Mouse (Mus musculus) forebrain, embryonic 10.5 days (tissue): ENCODE results near the gene Synrg. TPM values are rescaled to one million over a fixed set of nuclear protein-coding genes. Genes with fewer than 3 reads are reported as not detected.

Source experiments
- DNase-seq: peaks from one replicate; pipeline ENCODE4 v3.0.0-alpha.2; 2017; ENCODE audit warnings: low spot score; ENCODE audit errors: extremely low spot score
- H3K27ac ChIP-seq: fragments of 300-500 bp; sonication (generic); 2 replicates; pipeline ENCODE4 v1.5.1; 2016; ENCODE audit warnings: mild to moderate bottlenecking
- H3K27me3 ChIP-seq: fragments of 300-500 bp; sonication (generic); 2 replicates; pipeline ENCODE4 v1.6.1; 2016; ENCODE audit warnings: mild to moderate bottlenecking; ENCODE audit not compliant: poor library complexity, severe bottlenecking
- H3K36me3 ChIP-seq: fragments of 300-500 bp; sonication (generic); replicated peaks from 2 replicates; pipeline ENCODE4 v1.6.1; 2016; ENCODE audit warnings: mild to moderate bottlenecking, moderate library complexity
- H3K4me1 ChIP-seq: fragments of 300-500 bp; sonication (generic); 2 replicates; pipeline ENCODE4 v1.6.1; 2016
- H3K4me3 ChIP-seq: fragments of 300-500 bp; sonication (generic); 2 replicates; pipeline ENCODE4 v1.5.1; 2016; ENCODE audit warnings: mild to moderate bottlenecking, moderate library complexity
- H3K9me3 ChIP-seq: fragments of 300-500 bp; sonication (generic); 2 replicates; pipeline ENCODE4 v1.6.1; 2016; ENCODE audit warnings: mild to moderate bottlenecking, moderate library complexity
- WGBS: fragments of 180-500 bp; shearing (Covaris S2); methylation state at CpG from one replicate; pipeline ENCODE4 v1.1.7; 2016; 5-methylcytosine and 5-hydroxymethylcytosine counted together
- polyA plus RNA-seq: library from polyadenylated mRNA; unstranded; fragments of >200 nt; fragmentation: Nextera tagmentation; extraction: Ambion mirVana; gene quantifications from 2 replicates; pipeline ENCODE4 v1.2.1, GENCODE M21; 2016

The Synrg gene
- polyA plus RNA-seq, 1 experiment from 2014 or later, result 11.9 TPM

DNA sequence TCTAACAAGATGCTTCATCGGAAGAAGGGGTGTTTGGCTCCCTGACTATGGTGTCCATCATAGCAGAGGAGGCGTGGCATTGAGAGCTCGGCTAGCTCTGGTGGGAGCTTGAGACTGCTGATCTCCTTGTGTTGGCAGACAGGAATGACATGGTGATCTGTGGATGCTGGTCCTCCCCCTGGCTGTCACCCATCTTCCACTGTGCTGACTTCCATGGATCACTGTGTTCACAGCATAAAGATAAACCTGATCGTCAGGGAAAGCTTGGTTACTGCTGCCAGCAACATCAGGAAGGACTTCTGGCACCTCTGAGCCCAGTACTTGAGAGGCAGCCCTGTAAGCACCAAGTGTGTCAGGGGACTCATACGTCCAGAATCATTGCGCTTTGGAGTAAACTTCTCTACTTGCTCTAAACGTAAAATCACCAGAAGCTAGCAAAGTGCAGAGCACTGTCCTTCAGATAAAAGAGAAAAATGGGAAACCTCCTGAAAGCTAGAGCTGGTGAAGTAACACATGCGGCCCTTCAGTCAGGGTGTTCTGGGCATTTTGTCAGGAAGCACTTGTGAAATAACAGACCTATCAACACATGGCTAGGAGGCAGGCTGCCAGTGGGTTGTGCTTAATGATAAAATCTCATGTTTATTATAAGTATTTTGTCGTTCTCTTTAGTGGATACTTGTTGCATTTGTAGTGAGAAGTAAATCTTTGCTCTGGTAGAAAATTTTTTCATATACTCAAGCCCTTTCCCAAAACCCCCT is 64.2 kb downstream of the Synrg start:
- H3K36me3 ChIP-seq, result peaks cover 78% of the 10 kb centered on the region
- H3K4me1 ChIP-seq, result no peaks in the 10 kb centered on the region
- H3K27ac ChIP-seq, result no peak overlapping the region
- H3K4me3 ChIP-seq, result no peak overlapping the region
- no peaks in the 10 kb centered on the region for H3K9me3 ChIP-seq
- H3K27me3 ChIP-seq, result no peaks in the 10 kb centered on the region
- WGBS, result 89% methylated on average over 9 of the region's 9 CpGs
- no peak for DNase-seq

DNA sequence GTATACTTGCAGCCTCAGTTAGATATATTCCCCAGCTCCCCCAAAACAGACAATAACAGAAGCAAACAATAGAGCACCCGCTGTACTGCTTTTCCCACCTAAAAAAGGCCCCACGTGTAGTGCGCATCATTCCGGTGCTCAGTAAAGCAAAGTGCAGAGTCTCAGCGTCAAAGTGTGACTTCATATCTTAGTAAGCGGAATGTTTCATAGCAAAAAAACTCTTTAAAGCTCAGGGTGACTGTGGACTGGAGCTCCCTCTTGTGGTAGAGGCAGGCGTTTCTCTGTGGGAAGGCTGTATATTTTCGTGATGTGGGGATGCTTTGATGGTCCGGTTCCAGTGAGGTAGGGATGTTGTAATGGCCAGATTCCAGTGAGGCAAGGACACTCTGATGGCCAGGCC is 67.7 kb downstream of the Synrg start:
- peaks cover 59% of the 10 kb centered on the region for H3K36me3 ChIP-seq
- H3K4me3 ChIP-seq, result no peak overlapping the region
- no peaks in the 10 kb centered on the region for H3K9me3 ChIP-seq
- DNase-seq, result no peak
- 57% methylated on average over 9 of the region's 9 CpGs for WGBS
- no peaks in the 10 kb centered on the region for H3K4me1 ChIP-seq
- H3K27me3 ChIP-seq, result no peaks in the 10 kb centered on the region
- H3K27ac ChIP-seq, result no peak overlapping the region

DNA sequence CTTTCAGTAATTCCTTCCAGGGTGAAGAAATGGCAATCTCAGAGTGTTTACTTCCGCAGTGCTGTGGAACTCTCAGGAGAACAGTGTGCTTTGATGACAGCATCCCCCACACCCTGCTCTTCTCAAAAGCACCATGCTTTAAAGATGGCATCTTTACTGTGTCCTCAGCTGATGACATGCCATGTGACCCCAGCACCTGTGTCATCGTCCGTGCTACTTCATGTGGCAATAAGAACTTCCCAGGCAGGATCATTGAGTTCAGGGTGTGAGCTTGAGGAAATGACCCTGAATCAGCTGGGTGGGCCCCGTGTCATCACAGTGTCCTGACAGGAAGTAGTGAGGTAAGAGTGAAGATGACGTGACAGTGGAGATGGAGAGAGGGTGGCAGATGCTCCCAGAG is 68.3 kb downstream of the Synrg start:
- WGBS, result 90% methylated on average over 5 of the region's 5 CpGs
- Histone ChIP-seq H3K9me3 (no peaks in the 10 kb centered on the region), H3K36me3 (peaks cover 58% of the 10 kb centered on the region), H3K27me3 (no peaks in the 10 kb centered on the region), H3K27ac (no peak overlapping the region), H3K4me1 (no peaks in the 10 kb centered on the region), H3K4me3 (no peak overlapping the region)
- DNase-seq, result no peak

DNA sequence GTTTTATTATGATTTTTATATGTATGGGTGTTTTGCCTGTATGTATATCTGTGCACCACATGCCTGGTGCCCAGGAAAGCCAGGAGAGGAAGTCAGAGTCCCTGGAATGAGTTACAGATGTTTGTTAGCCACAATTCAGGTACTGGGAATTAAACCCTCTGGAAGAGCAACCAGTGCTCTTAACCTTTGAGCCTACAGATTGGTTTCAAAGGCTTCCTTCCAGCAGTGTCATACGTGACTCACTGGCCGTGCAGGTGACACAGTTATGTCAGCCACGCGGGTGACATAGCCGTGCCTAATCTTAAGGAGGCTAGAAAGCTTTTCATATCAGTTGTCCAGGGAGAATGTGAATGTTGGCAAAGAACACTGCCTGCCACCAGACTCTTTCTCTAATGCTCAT is 69.4 kb downstream of the Synrg start:
- 92% methylated on average over 5 of the region's 5 CpGs for WGBS
- Histone ChIP-seq H3K4me1 (peaks cover 6% of the 10 kb centered on the region), H3K4me3 (no peak overlapping the region), H3K27ac (no peak overlapping the region), H3K9me3 (no peaks in the 10 kb centered on the region), H3K36me3 (peaks cover 53% of the 10 kb centered on the region), H3K27me3 (no peaks in the 10 kb centered on the region)
- DNase-seq, result no peak

DNA sequence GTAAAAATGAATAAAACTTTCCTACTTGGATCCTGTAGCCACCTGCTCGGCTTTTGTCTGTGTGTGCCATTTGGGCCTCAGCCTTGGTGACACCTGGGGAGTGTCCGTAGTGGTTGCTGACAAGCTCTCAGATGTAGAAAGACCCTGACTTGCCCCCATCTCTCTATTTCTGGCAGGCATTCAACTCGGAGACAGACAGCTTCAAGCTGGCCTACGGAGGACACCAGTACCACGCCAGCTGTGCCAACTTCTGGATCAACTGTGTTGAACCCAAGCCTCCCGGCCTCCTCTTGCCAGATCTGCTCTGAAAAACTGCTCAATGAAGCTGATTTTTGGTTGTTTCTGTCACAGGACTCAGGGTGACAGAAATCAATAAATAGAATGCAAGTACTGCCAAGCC is 76.4 kb downstream of the Synrg start:
- Histone ChIP-seq H3K9me3 (no peaks in the 10 kb centered on the region), H3K4me3 (no peak overlapping the region), H3K27me3 (0 out of 2 replicates have a peak, but pooled peaks cover 4% of the 10 kb centered on the region), H3K4me1 (peaks cover 65% of the 10 kb centered on the region), H3K36me3 (peaks cover 48% of the 10 kb centered on the region), H3K27ac (no peak overlapping the region)
- no peak for DNase-seq
- WGBS, result 84% methylated on average over 6 of the region's 6 CpGs

DNA sequence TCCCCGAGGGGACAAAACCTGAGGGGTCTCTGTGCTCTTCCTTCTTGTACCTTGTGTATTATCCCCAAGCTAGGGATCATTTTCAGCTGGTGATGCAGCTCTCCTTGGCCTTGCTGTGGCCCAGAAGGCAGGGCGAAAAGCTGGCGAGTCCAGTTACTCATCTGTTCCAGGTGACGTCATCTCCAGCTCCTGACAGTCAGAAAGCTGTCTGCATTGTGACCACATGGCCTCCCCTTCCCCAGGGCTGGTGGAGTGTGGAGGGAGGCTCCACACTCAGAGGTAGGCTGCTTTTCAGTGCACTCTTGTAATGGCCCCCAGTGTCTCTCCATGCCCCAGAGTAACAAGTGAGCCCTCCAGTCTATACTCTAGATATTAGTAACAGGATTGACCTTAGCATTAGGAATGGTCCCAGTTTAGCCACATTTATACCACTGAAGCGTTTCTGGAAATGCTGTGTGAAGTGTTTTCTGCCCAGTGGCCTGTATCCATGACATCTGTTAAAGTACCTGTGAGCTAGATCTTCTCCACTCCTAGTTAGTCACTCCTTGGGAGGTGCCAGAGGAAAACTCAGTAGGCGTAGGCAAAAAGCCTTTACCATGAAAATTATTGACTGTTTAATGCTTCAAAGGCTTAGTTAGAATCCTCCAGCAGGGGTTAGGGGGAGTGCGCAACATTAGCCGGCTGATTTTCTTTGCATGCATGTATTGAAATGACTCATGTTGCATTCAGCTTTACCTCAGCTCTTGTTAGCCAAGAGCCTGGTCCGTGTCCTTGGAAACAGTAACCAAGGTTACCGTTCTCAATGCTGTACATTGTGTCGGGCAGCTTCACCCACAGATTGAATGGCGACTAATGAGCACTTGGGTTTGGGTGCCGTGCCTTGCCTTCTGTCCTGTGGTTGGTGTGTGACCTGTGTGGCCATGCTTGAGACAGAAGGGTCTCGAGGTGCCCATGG is 78.9 kb downstream of the Synrg start:
- 0 out of 2 replicates have a peak, but pooled peaks cover 4% of the 10 kb centered on the region for H3K27me3 ChIP-seq
- peak; percentile 88 for DNase-seq
- 40% methylated on average over 14 of the region's 14 CpGs for WGBS
- peaks cover 86% of the 10 kb centered on the region for H3K4me1 ChIP-seq
- H3K9me3 ChIP-seq, result no peaks in the 10 kb centered on the region
- peaks cover 30% of the 10 kb centered on the region for H3K36me3 ChIP-seq
- peak overlapping the region; percentile 84 for H3K27ac ChIP-seq
- H3K4me3 ChIP-seq, result peak overlapping the region; percentile 23

DNA sequence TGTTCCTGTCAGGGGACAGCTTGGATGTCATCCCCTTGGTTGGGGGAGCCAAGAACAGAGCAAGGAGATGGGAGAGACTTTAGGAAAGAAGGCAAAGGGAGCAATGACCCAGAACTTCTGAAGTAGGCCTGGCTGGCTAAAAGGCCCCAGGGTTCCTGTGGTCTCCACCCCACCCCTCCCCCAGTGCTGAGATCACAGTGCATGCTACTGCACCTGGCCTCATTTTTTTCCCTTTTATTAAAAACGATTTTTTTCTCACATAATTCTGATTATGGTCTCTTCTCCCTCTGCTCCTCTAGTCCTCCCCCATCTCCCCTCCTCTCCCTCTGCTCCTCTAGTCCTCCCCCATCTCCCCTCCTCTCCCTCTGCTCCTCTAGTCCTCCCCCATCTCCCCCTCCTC is 80.8 kb downstream of the Synrg start:
- Histone ChIP-seq H3K4me3 (no peak overlapping the region), H3K4me1 (peaks cover 73% of the 10 kb centered on the region), H3K27ac (peak overlapping the region; percentile 84), H3K36me3 (peaks cover 18% of the 10 kb centered on the region), H3K9me3 (no peaks in the 10 kb centered on the region), H3K27me3 (0 out of 2 replicates have a peak, but pooled peaks cover 4% of the 10 kb centered on the region)
- WGBS, result 48% methylated on average over 1 of the region's 1 CpGs
- no peak for DNase-seq

DNA sequence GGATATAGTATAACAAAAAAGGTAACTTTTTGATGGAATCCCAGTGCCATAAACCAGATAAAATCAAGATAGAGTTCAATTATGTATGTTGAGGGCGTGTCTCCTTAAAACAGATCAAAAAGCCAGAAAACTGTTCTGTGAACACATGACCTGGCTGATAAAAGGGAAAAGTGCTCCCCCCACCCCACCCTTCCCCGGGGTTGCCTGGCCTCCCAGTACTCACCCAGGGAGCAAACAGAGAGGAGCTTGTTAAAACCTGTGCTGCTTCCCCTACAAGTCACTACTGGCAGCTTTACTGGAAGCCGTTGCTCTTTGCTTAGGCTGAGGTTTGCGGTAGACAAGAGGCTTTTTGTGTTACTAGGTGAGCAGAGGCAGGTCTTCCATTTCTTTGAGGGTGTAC is 83.0 kb downstream of the Synrg start:
- peaks cover 57% of the 10 kb centered on the region for H3K4me1 ChIP-seq
- H3K27ac ChIP-seq, result no peak overlapping the region
- H3K9me3 ChIP-seq, result no peaks in the 10 kb centered on the region
- no peaks in the 10 kb centered on the region; the same call in 1 of the 2 replicates for H3K36me3 ChIP-seq
- WGBS, result 69% methylated on average over 4 of the region's 4 CpGs
- no peaks in the 10 kb centered on the region for H3K27me3 ChIP-seq
- H3K4me3 ChIP-seq, result no peak overlapping the region
- no peak for DNase-seq

DNA sequence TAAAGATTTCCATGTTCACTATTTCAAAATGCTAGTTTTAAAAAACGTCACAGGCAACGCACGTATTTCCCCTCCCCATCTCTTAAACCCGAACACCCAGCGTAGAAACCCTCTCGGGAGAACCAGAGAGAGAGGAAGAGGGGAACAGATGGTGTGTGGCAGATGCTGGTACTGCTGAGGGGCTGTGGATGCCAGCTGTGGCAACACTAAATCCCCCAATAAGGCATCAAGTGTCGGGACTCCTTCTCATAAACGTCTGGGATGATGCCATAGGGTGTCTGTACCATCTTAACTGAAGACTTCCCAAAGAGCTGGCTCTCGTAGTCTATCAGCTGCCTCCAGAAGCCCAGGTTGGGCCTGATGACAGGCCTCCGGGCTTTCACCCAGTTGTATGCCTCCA is 84.2 kb downstream of the Synrg start:
- H3K4me3 ChIP-seq, result no peak overlapping the region
- no peaks in the 10 kb centered on the region for H3K27me3 ChIP-seq
- H3K9me3 ChIP-seq, result no peaks in the 10 kb centered on the region
- peak overlapping the region; percentile 6; the same call in 1 of the 2 replicates for H3K27ac ChIP-seq
- WGBS, result 86% methylated on average over 10 of the region's 10 CpGs
- peaks cover 53% of the 10 kb centered on the region for H3K4me1 ChIP-seq
- no peak for DNase-seq
- H3K36me3 ChIP-seq, result no peaks in the 10 kb centered on the region; the same call in 1 of the 2 replicates

DNA sequence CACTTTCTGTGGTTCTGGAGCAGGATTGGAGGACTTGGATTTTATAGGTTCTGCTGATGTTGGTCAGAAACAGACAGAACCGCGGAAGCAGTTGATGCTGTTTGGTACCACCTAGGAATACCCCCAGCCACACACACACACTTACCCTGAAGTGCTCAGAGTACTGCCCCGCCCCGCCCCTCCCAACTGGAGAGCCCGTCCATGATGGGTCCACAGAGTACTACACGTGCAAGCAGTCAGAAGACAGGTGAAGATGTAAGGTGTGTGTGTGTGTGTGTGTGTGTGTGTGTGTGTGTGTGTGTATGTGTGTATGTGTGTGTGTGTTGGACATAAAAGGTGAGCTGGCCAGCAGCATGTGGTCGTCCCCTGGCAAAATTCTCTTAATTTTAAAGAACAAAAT is 88.8 kb downstream of the Synrg start:
- no peak overlapping the region for H3K4me3 ChIP-seq
- no peak for DNase-seq
- 92% methylated on average over 7 of the region's 7 CpGs for WGBS
- H3K36me3 ChIP-seq, result no peaks in the 10 kb centered on the region; the same call in 1 of the 2 replicates
- peaks cover 26% of the 10 kb centered on the region for H3K4me1 ChIP-seq
- H3K27ac ChIP-seq, result no peak overlapping the region
- no peaks in the 10 kb centered on the region for H3K9me3 ChIP-seq
- no peaks in the 10 kb centered on the region for H3K27me3 ChIP-seq

DNA sequence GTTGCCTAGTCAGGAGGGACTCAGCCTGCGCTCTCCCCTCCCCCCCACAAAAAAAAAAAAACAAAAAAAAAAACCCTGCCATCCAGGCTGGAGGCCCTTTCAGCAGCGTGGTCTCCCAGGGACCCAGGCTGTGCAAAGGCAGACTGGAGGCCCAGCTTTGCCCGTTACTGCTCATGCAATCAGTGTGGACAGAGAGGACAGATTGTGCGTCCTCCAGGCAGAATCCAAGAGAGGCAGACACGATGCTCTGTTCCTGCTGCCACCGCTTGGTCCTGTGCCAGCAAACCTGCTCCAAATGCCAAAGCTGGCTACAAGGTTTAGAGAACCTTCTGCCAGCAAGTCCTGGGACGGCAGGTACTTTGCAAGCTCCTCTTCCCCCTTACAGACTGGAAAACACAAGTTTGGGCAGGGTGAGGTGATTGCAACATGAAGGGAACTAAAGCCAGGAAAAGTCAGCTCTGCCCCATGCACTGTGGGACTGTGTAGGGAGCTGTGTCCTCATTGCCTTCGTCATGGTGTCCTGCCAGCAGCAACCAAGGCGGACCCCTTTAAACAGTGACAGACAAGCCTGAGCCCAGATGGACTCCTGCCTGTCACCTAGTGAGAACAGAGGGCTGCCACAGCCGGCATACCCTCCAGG is 89.4 kb downstream of the Synrg start:
- Histone ChIP-seq H3K4me3 (no peak overlapping the region), H3K27ac (peak overlapping the region; percentile 60), H3K36me3 (no peaks in the 10 kb centered on the region; the same call in 1 of the 2 replicates), H3K27me3 (no peaks in the 10 kb centered on the region), H3K4me1 (peaks cover 24% of the 10 kb centered on the region), H3K9me3 (no peaks in the 10 kb centered on the region)
- 80% methylated on average over 10 of the region's 10 CpGs for WGBS
- DNase-seq, result no peak

DNA sequence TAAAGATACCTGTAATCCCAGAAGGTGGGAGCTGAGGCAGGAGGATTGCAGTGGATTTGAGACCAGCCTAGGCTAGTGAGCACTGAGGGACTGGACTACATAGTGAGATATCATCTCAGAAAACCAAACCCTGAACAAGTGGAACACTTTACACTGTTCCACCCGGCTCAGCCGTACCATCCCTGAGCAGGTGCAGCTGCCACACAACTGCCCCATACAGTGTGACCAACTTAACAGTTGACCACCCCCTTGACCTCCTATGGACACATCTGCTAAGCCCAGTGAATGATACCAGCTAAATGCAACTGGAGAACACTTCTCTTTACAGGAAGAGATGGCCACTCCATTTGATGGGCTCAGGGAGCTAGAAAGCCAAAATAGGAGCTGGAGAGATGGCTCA is 93.2 kb downstream of the Synrg start:
- 98% methylated on average over 2 of the region's 2 CpGs for WGBS
- no peaks in the 10 kb centered on the region for H3K36me3 ChIP-seq
- DNase-seq, result no peak
- no peaks in the 10 kb centered on the region for H3K27me3 ChIP-seq
- no peak overlapping the region for H3K27ac ChIP-seq
- peaks cover 16% of the 10 kb centered on the region for H3K4me1 ChIP-seq
- H3K9me3 ChIP-seq, result no peaks in the 10 kb centered on the region
- no peak overlapping the region for H3K4me3 ChIP-seq
